Mouse (Mus musculus): ENCODE data around the gene Cfap45.

The Cfap45 gene

DNA sequence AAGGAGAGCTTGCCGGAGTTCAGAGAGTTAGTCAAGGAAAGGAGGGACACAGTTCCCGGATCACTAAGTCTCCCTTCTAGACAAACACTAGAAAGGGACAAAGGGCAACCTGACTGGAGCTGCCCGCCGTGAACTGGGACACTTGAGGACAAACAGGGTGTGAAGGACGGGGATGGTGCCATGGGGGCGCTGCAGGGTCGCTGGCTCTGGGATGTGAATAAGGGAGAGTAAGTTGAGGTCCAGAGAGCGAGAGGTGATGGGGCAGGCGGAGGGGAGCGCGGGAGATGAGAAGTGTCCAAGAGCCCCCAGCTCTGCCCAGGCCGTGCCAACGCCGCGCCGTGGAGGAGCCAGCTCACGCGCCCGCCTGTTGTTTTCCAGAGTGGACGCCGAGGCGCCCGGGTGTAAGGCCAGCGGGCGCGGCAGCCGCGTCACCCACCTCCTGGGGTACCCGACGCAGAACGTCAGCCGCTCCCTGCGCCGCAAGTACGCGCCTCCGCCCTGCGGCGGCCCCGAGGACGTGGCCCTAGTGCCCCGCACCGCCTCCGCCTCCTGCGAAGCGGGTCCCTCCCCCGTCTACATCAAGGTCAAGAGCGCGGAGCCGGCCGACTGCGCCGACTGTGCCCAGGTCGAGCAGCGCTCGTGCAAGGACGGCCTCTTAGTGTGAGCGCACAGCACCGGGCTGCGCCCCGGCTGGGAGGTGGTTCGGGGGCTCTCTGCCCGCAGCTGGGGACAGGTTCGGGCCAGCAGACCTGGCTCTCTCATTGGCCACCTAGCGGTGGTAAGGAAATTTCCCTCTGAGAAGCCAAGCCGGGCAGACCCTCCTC is 42.3 kb downstream of the Cfap45 start:
- DNase-seq (ENCODE audit: extremely low spot score) = peak; percentile 85

DNA sequence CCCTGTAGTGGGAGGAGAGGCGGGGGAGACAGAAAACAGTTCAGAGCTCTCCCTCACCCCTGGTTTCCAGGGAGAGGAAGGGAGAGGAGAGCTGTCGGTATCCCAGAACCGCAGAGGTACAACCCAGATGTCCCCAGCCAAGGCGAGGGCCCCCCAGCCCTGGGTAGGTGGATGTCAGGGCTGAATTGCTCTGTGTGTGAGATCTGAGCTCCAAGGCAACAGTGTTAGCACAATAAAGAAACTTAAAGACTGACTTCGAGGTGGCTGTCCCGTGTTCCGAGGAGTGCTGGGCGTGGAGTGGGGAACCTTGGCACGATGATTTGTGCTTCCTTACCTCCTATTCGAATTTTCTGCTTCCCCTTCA is 42.8 kb downstream of the Cfap45 start:
- DNase-seq (ENCODE audit: extremely low spot score) = no peak

DNA sequence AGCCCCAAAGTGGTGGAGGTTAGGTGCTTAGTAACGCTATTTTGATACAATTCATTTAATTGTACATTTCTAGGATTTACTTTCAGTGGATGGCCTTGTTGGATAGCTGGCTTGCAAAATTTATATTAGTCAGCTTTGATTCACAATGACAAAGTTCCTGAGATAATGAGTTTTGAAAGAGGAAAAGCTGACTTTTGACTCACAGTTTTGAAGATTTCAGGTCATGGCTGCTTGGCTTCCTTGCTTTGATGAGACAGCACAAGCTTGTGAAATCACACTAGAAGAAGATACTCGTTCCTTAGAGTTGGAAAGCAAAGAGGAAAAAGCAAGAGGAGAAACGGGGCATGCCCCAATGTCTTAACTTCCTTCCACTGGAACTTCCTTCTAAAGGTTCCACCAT is 45.5 kb downstream of the Cfap45 start:
- DNase-seq (ENCODE audit: extremely low spot score) = no peak

DNA sequence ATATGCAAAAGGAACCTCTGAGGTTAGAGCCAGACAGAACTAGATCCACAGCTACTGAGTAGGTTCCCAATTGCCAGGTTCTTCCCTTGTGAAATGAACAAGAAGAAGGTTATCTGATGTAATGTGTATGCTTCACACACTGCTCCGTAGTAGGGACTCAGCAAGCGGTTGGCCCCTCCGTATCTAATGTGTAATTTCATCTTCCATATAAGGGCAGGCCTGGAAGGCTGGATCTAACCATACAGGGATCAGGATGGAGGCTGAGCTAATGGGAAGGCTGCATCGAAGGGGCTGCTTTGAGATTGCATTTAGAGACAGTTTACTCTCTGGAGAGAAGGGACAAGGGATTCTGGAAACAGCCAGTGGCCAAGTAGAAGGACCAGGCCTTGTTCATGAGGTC is 47.2 kb downstream of the Cfap45 start:
- no peak for DNase-seq (ENCODE audit: extremely low spot score)

DNA sequence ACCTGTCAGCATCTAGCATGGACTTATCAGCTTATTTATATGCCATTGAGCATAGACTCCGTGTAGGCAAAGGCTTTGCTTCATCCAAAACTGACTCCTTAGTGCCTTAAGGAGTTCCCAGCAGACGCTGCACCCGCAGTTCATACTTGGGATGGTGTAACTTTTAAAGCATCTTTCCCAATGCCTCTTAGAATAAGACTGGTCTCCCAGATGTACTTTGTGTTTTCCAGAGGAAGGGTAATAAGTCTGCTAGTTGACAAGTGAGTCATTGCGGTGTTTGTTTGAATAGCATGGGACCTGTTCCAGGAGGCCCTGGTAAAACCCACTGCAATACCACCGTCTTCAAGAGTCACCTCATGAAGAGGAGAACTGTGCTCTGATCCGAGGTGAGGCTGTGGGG is 59.5 kb downstream of the Cfap45 start:
- no peak for DNase-seq (ENCODE audit: extremely low spot score)

DNA sequence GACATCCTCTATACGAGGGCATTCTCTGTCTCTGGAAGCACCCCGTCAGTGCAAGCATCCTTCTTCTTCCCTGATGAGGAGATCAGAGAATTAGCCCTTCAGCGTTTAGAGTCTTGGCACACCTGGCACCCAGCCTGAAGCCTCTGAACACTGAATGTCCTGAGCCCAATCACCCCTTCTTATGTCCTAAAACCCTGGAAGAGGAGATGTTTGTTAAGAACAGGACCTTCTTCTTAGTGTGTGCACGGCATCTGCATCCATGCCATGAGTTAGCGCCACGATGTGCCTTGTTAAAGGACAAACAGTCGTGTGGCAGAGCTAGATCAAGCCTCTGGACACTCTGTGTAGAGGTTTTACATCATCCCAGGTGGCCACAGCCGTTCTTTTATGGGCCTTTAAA is 61.8 kb downstream of the Cfap45 start:
- no peak for DNase-seq (ENCODE audit: extremely low spot score)

DNA sequence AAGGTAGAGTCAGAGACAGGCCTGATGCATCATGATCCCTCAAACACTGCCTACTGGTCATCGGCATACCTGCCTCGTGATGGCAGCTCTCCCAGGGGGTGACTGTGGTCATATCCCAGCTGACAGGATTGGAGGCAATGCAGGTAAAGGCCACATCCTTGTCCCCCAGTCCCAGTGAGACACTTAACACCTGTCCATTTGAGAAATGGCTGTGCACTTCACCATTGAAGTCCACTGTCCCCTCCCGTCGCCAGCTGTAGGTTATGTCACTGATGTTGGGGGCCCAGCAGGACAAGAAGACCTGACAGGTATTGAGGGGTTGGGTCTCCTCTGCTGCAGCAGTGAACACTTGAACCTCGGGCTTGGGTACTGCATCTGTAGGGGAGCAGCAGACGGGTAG is 63.7 kb downstream of the Cfap45 start:
- DNase-seq (ENCODE audit: extremely low spot score) = no peak

DNA sequence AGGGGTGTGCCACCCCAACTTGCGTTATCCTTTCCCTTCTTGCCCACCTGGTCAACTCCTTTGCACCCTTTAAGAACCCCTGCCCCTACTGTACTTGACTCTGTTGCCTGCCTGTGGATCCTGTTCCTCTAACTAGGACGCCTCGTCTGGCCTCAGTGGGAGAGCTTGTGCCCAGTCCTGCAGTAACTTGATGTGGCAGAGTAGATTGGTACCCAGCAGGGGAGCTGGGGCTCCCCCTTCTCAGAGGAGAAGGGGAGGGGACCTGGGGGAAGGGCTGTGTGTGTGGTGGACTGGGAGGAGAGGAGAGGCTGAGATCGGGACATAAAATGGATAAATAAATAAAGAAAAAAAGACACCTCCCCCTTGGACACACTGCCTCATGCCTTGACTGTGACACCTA is 64.4 kb downstream of the Cfap45 start:
- DNase-seq (ENCODE audit: extremely low spot score) = no peak

DNA sequence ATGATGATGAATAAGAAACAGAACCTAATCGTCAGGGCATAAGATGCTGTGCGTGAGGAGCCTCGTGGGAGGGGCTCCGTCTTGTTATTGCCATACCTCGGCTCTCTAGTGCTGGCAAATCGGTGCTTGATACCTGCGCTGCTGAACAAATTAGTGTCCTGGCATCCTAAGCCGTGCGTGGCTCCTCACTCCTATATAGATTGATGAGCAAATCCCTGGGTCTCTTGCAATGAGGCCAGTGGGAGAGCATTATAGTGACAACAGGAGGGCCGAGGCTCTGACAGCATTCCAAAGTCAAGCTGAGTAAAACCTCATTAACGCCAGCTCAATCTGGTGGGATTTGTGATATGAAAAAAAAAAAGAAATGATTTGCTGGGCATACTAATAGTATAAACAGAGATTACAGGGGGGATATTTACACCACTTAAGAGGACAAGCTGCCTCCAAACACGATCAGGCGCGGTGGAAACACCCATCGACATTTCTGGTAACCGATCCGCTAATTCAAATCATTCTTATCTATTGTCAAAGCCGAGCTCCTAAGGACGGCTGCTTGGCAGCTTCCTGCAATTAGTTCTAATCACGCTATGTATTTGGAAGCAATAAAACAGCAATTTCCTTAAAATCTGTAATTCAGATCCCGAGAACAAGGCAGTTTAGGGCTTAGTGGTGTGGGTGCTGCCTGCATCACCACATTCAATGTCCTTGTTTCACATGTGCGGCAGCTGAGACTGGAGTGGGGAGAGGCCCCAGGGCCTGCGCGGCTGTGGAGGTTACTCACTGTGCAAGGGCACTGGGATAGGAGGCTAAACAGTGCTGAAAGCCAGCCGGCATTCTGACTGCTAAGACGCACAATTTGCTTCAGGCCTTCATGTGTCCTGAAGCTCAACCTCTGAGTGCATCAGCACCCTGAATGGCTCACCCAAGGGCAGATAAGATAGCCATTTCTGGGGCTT is 65.3 kb downstream of the Cfap45 start:
- DNase-seq (ENCODE audit: extremely low spot score) = peak; percentile 30

DNA sequence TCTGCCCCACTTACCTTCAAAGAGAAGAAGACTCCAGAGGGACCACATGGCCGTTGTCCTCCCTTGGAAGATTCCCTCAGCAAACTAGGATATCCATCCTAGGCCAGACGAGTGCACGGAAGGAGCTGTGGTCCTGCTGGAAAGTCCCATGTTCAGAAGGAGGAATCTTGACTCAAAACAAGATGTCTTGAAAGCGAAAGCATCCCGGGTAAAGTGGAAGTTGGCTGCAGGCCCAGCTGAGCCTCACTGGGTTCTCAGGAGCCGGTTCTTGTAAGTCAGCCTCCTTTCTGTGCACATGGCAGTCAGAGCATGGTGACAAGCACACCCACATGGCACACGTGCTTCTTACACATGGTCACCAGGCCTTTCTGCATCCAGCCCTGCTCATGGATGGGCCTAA is 69.8 kb downstream of the Cfap45 start, which contains the start of gene Slamf8:
Gene Slamf8 (minus strand): TSS at position 184 of the 400 bp plus-strand sequence.
- DNase-seq (ENCODE audit: extremely low spot score) = no peak

DNA sequence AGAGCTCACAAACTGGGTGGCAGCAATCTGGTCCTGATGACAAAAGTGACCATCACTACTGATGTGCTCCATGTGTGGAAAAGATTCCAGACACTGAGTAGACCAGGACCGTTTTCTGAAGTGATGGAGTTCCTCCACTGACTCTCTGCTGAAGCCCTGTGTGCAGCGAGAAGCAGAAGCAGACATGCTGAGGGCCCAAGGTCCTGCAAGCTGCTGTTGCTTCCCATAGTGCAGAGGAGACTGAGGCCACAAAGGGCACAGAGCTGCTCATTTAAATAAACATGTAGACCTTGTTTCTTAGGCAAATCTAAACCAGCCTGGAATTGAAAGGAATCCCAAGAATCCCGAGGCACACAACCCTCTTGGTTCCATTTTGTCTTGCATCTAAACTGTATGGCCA is 72.7 kb downstream of the Cfap45 start:
- DNase-seq (ENCODE audit: extremely low spot score) = no peak

DNA sequence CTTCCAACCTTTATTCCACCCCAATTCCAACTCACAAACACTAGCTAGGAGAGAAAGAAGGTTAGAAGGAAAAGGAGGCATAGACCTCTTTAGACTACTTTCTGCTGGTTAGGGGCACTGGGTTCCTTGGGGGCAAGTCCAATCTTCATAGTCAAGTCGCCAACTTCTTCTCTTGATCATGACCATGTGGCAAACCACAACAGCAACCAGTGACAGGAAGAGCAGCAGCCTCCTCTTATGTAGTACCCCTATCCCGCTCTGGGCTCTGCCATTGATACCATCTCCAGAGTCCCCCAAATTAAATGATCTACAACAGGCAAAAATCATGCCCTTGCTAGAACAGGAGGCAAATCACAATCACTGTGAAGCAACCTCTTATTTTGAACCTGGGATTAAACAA is 73.4 kb downstream of the Cfap45 start:
- no peak for DNase-seq (ENCODE audit: extremely low spot score)

DNA sequence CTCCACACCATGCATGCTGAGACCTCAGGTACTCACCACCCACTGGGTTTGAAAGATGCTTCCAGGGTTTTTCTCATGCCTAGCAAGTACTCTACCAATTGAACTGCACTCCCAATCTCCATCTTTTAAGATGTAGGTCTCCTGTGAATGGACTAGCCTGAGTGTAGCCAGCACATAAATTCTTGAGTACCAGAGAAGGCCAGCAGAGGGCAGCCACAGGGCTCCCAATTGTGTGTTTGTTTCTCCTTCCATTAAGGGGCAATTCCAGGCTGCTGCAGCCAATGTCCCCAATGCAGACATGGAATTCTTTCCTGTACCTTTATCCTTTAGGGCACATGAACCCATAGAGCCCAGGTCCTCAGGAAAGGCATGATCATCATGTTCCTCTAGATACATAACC is 73.9 kb downstream of the Cfap45 start:
- DNase-seq (ENCODE audit: extremely low spot score) = peak; percentile 58

All from embryo, embryonic 9.5 days (tissue).